8 mouse cellular contexts compared by ENCODE assay signal in the genomic region with DNA sequence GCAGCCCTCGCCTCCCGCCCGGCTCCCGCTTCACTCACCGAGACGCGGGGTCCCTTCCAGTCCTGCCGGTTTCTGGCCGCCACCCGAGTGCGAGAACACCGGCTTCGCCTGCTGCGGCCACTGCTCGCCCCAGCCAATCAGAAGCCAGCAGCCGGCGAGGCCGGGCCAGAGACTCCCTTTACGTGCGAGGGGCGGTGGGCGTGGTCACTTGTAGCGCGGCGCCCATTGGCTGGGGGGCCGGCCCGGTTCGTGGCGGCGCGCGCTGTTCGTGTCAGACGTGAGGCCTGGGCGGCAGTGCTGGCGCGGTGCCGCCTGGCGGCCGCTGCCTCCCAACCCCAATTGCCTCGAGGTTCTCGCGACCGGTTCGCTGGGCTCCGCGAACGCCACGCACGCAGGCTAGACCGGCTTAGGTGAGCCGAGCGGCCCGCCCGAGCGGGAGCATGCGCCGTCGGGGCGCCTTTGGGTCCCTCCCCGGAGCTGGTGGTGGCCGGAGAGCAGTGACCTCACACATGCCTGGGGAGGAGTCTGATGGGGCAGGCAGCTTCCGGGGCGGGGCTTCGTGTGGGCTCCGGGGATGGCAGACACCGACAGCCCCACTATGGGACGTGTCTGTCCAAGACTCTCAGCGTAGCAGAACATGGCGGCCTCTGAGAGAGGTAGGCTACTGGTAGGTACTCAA. TPM values are rescaled to one million over a fixed set of nuclear protein-coding genes. Genes with fewer than 3 reads are reported as not detected.
DNase-seq lines count a peak whose midpoint lies in the region; ATAC-seq lines count a peak whose summit lies in the region.

No protein-coding gene starts in this region.

- intact Hi-C loops in left cerebral cortex, postnatal 10 days (cut with DNase I): loop anchor here (5.0 kb wide), 1 partner anchor 125 kb away; no protein-coding TSS in a partner anchor

- peak; percentile 91 for ATAC-seq in inflammation-experienced regulatory T-cells, adult 6 months
- peak; percentile 94 for ATAC-seq in megakaryocyte-erythroid progenitor cell, adult 5-6 weeks (replicated peaks; ENCODE audit: low FRiP score, low TSS enrichment, poor library complexity, severe bottlenecking)

- DNase-seq in adipocyte (ENCODE audit: low spot score): peak; percentile 95
- peak; percentile 99 for DNase-seq in embryo, embryonic 10 days (ENCODE audit: low spot score)
- peak; percentile 99 for DNase-seq in gastrocnemius, postnatal 10 days
- peak; percentile 95 to 99 for DNase-seq in left cerebral cortex, postnatal 10 days (ENCODE audit: extremely low spot score in 1 of 2, low spot score in 2 of 2)
- peak; percentile 99 for DNase-seq in right cerebral cortex, postnatal 25 days
- peak; percentile 98 to 99 for DNase-seq in urinary bladder, postnatal 4 days (ENCODE audit: low spot score in 2 of 2)

RNA-seq across cellular contexts. Expression of a gene that starts 0.5 kb away (rescaled TPM):
- total RNA-seq in gastrocnemius, postnatal 10 days (2021): 10 to 100 TPM; 75.4 to 98.1 TPM
- polyA plus RNA-seq in inflammation-experienced regulatory T-cells, adult 6 months (2017; shearing (Covaris generic)): 100 to 1,000 TPM; 108 to 167 (median 119) TPM
- 10 to 100 TPM; 97.0 to 99.0 TPM for total RNA-seq in left cerebral cortex, postnatal 10 days (2021)
- total RNA-seq in megakaryocyte-erythroid progenitor cell, adult 5-6 weeks (2014; fragmentation: Nextera tagmentation): 119 and 156 TPM in 2 replicates
- 28.6 and 33.5 TPM in 2 replicates for total RNA-seq in megakaryocyte-erythroid progenitor cell, adult 5-6 weeks (2017)

RNA-seq across cellular contexts. Expression of a gene that starts 18.4 kb away (rescaled TPM):
- total RNA-seq in gastrocnemius, postnatal 10 days (2021): under 1 TPM; 0.79 to 0.85 TPM
- not detected for polyA plus RNA-seq in inflammation-experienced regulatory T-cells, adult 6 months (2017; shearing (Covaris generic))
- 1 to 10 TPM; 9.0 to 9.3 TPM for total RNA-seq in left cerebral cortex, postnatal 10 days (2021)
- total RNA-seq in megakaryocyte-erythroid progenitor cell, adult 5-6 weeks (2014; fragmentation: Nextera tagmentation): not detected in 2 replicates
- not detected in 2 replicates for total RNA-seq in megakaryocyte-erythroid progenitor cell, adult 5-6 weeks (2017)

RNA-seq across cellular contexts. Expression of a gene that starts 40.5 kb away (rescaled TPM):
- 1 to 10 TPM; 1.6 to 2.2 TPM for total RNA-seq in gastrocnemius, postnatal 10 days (2021)
- polyA plus RNA-seq in inflammation-experienced regulatory T-cells, adult 6 months (2017; shearing (Covaris generic)): not detected
- total RNA-seq in left cerebral cortex, postnatal 10 days (2021): 1 to 10 TPM; 3.6 to 4.2 TPM
- not detected in 2 replicates for total RNA-seq in megakaryocyte-erythroid progenitor cell, adult 5-6 weeks (2014; fragmentation: Nextera tagmentation)
- total RNA-seq in megakaryocyte-erythroid progenitor cell, adult 5-6 weeks (2017): not detected in 2 replicates

RNA-seq across cellular contexts. Expression of a gene that starts 58.5 kb away (rescaled TPM):
- total RNA-seq in gastrocnemius, postnatal 10 days (2021): not detected
- polyA plus RNA-seq in inflammation-experienced regulatory T-cells, adult 6 months (2017; shearing (Covaris generic)): not detected
- not detected for total RNA-seq in left cerebral cortex, postnatal 10 days (2021)
- not detected in 2 replicates for total RNA-seq in megakaryocyte-erythroid progenitor cell, adult 5-6 weeks (2014; fragmentation: Nextera tagmentation)
- total RNA-seq in megakaryocyte-erythroid progenitor cell, adult 5-6 weeks (2017): not detected in 2 replicates

Comparison
In these comparisons a context has a peak if more than half of its experiments do, and no peak if none do; other contexts are left out.
1. Peak in every context shown above with its lines: DNase-seq and ATAC-seq.
2. RNA of a gene that starts 18.4 kb away (total RNA-seq): 9.0 to 9.3 TPM in left cerebral cortex, postnatal 10 days; 0.79 to 0.85 TPM in gastrocnemius, postnatal 10 days and not detected in megakaryocyte-erythroid progenitor cell, adult 5-6 weeks; every median in the first group is over 4 times any median in the second.